Mouse (Mus musculus): ENCODE data around the gene Plpp1.

GRCm38 (mm10) chr13:112801381-112802004, 901 bp downstream of the Plpp1 start:
- TF ChIP-seq POLR2A (IDR thresholded peaks at IDR 0.05; ENCODE audit: low read depth, low read length) (no peak), CTCF (conservative IDR thresholded peaks at IDR 0.05; ENCODE audit: insufficient read depth, insufficient read length, low read depth, low read length) (no peak)
